Mouse (Mus musculus): ENCODE measurements around the gene Olfr138. TPM values are rescaled to one million over a fixed set of nuclear protein-coding genes. Genes with fewer than 3 reads are reported as not detected.

The Olfr138 gene
- total RNA-seq (2017), result not detected in 3 replicates

DNA sequence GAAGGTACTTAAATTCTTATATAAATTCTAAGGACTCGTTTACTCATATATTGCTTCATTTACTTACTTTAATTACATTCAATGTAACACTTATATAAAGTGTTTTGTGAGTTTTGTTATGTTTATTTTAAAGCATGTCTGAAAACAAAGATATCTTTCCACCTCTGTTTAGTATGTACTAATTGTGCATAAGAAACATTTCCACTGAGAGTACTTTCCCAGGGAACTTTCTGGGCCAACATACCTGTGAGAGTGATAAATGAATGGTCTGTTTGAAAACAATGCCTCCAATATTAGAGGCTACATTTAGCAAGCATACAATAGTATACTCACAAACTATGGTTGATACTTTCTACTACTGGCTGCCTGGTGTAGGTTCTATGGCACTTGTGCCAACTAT, at the start of gene Olfr138:
Olfr138 (plus strand) TSS at position 301 of the 400 bp plus-strand sequence.
- no peak for ATAC-seq (replicated peaks; ENCODE audit: insufficient number of reproducible peaks, low FRiP score, low TSS enrichment, poor library complexity, severe bottlenecking)

DNA sequence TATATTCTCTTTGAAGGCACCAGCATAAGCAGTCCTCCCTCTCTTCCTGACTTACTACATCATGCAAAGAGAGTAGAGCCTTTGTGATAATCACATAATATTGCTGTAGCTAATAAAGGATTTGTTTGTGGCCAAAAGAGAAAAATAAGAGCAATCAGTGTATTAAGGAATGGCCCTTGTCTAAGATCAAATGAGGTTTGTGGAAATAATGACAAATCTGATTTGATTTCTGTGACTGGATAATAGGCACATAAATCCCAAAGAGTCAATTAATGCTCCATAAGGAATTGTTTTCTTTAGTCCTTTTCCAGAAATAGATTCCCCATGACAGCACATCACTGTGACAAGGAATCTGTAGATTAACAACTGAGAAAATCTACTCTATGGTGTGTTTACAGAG, 46.6 kb downstream of the Olfr138 start, which contains the start of gene Olfr137:
Olfr137 (minus strand) TSS at position 101 of the 400 bp plus-strand sequence.
- no peak for ATAC-seq (replicated peaks; ENCODE audit: insufficient number of reproducible peaks, low FRiP score, low TSS enrichment, poor library complexity, severe bottlenecking)

Other genes with a start within 250 kb of the Olfr138 start
- not detected in 3 replicates for gene Olfr129, start 201.0 kb upstream of the Olfr138 start, total RNA-seq (2017)
- gene Olfr130, start 197.1 kb upstream of the Olfr138 start, total RNA-seq (2017), result not detected in 3 replicates
- not detected in 3 replicates for gene Olfr131, start 172.3 kb upstream of the Olfr138 start, total RNA-seq (2017)
- gene Olfr132, start 126.5 kb upstream of the Olfr138 start, total RNA-seq (2017), result not detected in 3 replicates
- not detected in 3 replicates for gene Olfr133, start 115.8 kb upstream of the Olfr138 start, total RNA-seq (2017)
- gene Olfr134, start 89.6 kb upstream of the Olfr138 start, total RNA-seq (2017), result not detected in 3 replicates
- gene Olfr135, start 56.7 kb upstream of the Olfr138 start, total RNA-seq (2017), result not detected in 3 replicates
- gene Olfr137, start 46.5 kb downstream of the Olfr138 start, total RNA-seq (2017), result not detected in 3 replicates
- gene Olfr136, start 68.8 kb downstream of the Olfr138 start, total RNA-seq (2017), result not detected in 3 replicates
- gene Esp36, start 159.2 kb downstream of the Olfr138 start, total RNA-seq (2017), result not detected in 3 replicates